Mouse (Mus musculus) layer of hippocampus, postnatal 25 days (tissue): ENCODE data around the gene Slc9a9. TPM values are rescaled to one million over a fixed set of nuclear protein-coding genes. Genes with fewer than 3 reads are reported as not detected.

ENCODE experiments used
- DNase-seq, 2 experiments: peaks; one replicate each; pipeline ENCODE4 v3.0.0; 2022; ENCODE audit warnings: mixed read lengths in 2 of 2, low spot score in 1 of 2; ENCODE audit errors: extremely low spot score in 1 of 2
- total RNA-seq, 2 experiments: library from RNA; stranded (reverse); gene quantifications; 2 replicates each; pipeline ENCODE4 v1.2.3; 2021

Gene Slc9a9
- total RNA-seq, 2 experiments from 2014 or later: 12.3 to 18.0 TPM

- no peak for DNase-seq
Measured at GRCm38 (mm10) chr9:94912071-94912470, 242.4 kb downstream of the Slc9a9 start.

GRCm38 (mm10) chr9:94922062-94922461 lies 252.4 kb downstream of the Slc9a9 start:
- no peak for DNase-seq

- DNase-seq: no peak
Measured at GRCm38 (mm10) chr9:94925845-94926244, 256.1 kb downstream of the Slc9a9 start.

GRCm38 (mm10) chr9:94927101-94927500 lies 257.4 kb downstream of the Slc9a9 start:
- peak in 1 of 2 experiments; percentile 12 for DNase-seq

- DNase-seq: no peak
Measured at GRCm38 (mm10) chr9:94945569-94946135, 275.9 kb downstream of the Slc9a9 start.

- DNase-seq: no peak
Measured at GRCm38 (mm10) chr9:94947246-94947645, 277.5 kb downstream of the Slc9a9 start.

- DNase-seq: no peak
Measured at GRCm38 (mm10) chr9:94950676-94951075, 281.0 kb downstream of the Slc9a9 start.

- no peak for DNase-seq
Measured at GRCm38 (mm10) chr9:94955645-94956044, 285.9 kb downstream of the Slc9a9 start.

- no peak for DNase-seq
Measured at GRCm38 (mm10) chr9:94958382-94958781, 288.7 kb downstream of the Slc9a9 start.

GRCm38 (mm10) chr9:94968596-94969120 lies 298.9 kb downstream of the Slc9a9 start:
- DNase-seq: no peak

- DNase-seq: no peak
Measured at GRCm38 (mm10) chr9:94969131-94969530, 299.4 kb downstream of the Slc9a9 start.

- DNase-seq: no peak
Measured at GRCm38 (mm10) chr9:94972021-94972420, 302.3 kb downstream of the Slc9a9 start.

GRCm38 (mm10) chr9:94972693-94973092 lies 303.0 kb downstream of the Slc9a9 start:
- no peak for DNase-seq

GRCm38 (mm10) chr9:94976191-94976590 lies 306.5 kb downstream of the Slc9a9 start:
- DNase-seq: no peak

- DNase-seq: no peak
Measured at GRCm38 (mm10) chr9:94993575-94993974, 323.9 kb downstream of the Slc9a9 start.

GRCm38 (mm10) chr9:95020136-95020706 lies 350.5 kb downstream of the Slc9a9 start:
- no peak for DNase-seq

GRCm38 (mm10) chr9:95034140-95034970 lies 364.6 kb downstream of the Slc9a9 start:
- no peak for DNase-seq

GRCm38 (mm10) chr9:95036209-95036608 lies 366.5 kb downstream of the Slc9a9 start:
- no peak for DNase-seq

GRCm38 (mm10) chr9:95042420-95042819 lies 372.7 kb downstream of the Slc9a9 start:
- DNase-seq: no peak

- no peak for DNase-seq
Measured at GRCm38 (mm10) chr9:95052160-95052559, 382.5 kb downstream of the Slc9a9 start.

GRCm38 (mm10) chr9:95053183-95053582 lies 383.5 kb downstream of the Slc9a9 start:
- DNase-seq: no peak
